Mouse (Mus musculus) neutrophil, adult 65 days (primary cell): ENCODE results near the gene Add2. TPM values are rescaled to one million over a fixed set of nuclear protein-coding genes. Genes with fewer than 3 reads are reported as not detected.

ENCODE experiments used
- total RNA-seq: library from RNA; stranded (reverse); gene quantifications from 2 replicates; pipeline ENCODE4 v1.2.4, GENCODE M21; 2023

The Add2 gene
- 1.2 and 2.7 TPM in 2 replicates for total RNA-seq

DNA sequence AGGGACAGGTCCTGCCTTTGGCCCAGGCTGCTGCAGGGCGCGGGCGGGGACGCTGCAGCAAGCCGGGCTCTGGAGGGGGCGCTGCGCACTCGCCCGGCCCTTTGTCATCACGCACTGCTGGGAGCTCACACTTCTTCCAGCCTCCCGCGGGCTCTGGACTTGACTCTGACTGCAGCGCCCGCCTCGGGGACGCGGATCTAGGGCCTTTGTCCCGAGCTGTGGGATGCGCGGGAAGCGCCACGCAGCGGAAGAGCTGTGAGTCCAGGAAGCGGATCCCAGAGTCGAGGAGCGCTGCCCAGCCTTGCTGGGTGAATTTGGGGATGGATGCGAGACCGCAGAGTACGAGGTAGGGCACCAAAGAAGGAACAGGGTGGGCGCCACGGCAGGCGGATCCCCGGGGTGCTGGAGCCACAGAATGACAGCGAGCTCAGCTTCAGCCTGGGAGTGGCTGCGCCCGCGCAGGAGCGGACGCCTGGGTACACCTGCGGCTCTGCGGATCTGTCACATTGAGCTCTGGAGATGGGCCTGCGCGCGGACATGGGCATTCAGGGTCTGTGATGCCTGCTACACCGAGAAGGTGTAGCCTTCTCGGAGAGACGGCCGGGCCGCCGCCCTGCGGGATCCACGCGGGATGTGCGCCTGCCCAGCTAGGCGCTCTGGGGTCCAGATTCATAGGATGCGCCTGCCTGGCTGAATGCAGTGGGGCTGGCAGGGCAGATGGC is at the start of gene Add2:
Gene Add2, plus strand, starts transcription at position 81 of the 722 bp plus-strand sequence.

GRCm38 (mm10) chr6:86015871-86016270 is 12.6 kb upstream of the Add2 start, which contains the start of gene Figla:
Gene Figla, plus strand, starts transcription at chr6:86016171.

Other genes starting within 250 kb of the Add2 start
- gene Nat8f6, start 207.7 kb upstream of the Add2 start, total RNA-seq, result not detected in 2 replicates
- not detected in 2 replicates for gene Nat8f5, start 207.7 kb upstream of the Add2 start, total RNA-seq
- gene Nat8, start 196.6 kb upstream of the Add2 start, total RNA-seq, result not detected in 2 replicates
- not detected in 2 replicates for gene Nat8f2, start 159.5 kb upstream of the Add2 start, total RNA-seq
- 0.32 and 0.59 TPM in 2 replicates for gene Nat8f4, start 123.8 kb upstream of the Add2 start, total RNA-seq
- 6.8 TPM in 2 replicates for gene Tprkb, start 116.8 kb upstream of the Add2 start, total RNA-seq
- gene Nat8f1, start 113.0 kb upstream of the Add2 start, total RNA-seq, result 0.93 and 1.7 TPM in 2 replicates
- gene Dusp11, start 67.0 kb upstream of the Add2 start, total RNA-seq, result 148 and 168 TPM in 2 replicates
- not detected in 2 replicates for gene Figla, start 12.5 kb upstream of the Add2 start, total RNA-seq
- not detected in 2 replicates for gene Tgfa, start 166.5 kb downstream of the Add2 start, total RNA-seq